Mouse (Mus musculus) forelimb bud, embryonic 11.5 days (tissue): ENCODE data around the gene Lgi1.

Source experiments
- DNase-seq: peaks from one replicate; pipeline ENCODE4 v3.0.0-alpha.2; 2012; ENCODE audit warnings: low read depth, low spot score

Lgi1 gene

DNA sequence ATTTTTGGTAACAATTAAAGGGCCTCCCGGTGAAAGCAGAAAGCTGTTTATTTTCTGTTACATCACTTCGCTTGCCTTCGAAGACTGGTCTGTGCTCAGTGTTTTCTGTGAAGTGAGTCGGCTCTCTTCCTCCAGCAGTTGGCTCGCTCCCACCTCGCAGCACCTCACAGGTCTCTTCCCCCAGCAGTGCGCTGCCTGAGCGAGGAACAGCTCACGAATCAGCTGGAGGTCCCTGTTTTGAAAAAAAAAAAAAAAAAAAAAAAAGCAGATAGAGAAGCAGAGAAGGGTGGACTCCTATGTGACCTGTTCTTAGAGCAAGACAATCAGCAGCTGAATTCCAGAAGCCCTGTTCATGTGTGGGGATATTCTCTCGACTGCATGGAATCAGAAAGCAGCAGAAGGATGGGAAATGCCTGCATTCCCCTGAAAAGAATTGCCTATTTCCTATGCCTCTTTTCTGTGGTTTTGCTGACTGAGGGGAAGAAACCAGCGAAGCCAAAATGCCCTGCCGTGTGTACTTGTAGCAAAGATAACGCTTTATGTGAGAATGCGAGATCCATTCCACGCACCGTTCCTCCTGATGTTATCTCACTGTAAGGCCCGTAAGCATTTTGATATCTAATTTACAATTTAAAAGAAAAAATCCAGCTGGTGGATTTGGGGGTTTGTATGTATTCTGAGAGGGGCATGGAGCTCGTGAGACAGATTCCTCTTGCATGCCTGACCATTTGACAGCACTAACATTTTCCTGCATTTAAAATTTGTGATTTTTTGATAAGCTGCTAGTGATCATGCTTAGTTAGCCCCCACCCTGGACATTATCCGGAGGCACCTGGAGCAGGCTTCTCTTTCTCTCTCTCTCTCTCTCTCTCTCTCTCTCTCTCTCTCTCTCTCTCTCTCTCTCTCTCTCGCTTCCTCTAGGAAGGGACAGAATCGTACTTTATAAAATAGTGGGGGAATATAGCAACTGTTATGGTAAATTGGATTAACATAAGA is at the start of gene Lgi1:
Gene Lgi1 (plus strand): TSS at position 32 of the 996 bp plus-strand sequence.
- no peak for DNase-seq

DNA sequence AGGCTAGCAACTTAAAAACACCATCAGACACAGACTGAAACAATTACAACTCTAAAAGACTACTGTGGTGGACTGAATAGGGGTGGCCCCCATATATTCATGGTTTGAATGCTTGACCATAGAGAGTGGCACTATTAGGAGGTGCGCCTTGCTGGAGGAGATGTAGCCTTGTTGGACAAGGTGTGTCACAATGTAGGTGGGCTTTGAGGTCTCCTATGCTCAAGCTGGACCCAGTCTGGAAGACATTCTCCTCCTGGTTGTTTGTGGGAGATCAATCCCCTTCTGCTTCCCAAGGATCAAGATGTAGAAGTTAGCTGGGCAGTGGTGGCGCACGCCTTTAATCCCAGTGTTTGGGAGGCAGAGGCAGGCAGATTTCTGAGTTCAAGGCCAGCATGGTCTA is 46.6 kb upstream of the Lgi1 start:
- no peak for DNase-seq

DNA sequence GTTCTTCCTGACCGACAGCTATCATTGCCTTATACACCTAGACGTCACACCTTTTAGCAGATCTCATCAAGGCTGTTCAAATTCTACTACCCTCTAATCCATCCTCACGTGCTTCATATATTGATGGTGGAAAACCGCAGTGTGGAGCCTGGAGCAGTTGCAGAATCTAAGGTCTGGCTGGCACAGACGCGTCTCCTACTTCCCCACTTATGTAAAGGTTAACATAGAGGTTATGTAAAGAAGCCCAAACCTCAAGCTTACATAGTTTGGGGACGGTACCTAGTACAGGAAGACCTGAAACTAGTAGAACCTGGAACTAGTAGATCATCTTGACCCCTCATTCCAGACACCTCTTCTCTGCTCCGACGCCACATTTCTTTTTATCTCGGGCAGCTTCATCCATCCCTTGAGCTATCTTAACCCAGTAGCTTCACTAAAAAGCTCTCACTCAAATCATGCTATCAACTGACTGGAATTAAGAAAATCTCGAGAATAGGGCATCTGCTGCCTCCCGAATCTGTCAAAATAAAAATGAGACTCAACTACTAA is 40.9 kb upstream of the Lgi1 start:
- DNase-seq, result no peak

DNA sequence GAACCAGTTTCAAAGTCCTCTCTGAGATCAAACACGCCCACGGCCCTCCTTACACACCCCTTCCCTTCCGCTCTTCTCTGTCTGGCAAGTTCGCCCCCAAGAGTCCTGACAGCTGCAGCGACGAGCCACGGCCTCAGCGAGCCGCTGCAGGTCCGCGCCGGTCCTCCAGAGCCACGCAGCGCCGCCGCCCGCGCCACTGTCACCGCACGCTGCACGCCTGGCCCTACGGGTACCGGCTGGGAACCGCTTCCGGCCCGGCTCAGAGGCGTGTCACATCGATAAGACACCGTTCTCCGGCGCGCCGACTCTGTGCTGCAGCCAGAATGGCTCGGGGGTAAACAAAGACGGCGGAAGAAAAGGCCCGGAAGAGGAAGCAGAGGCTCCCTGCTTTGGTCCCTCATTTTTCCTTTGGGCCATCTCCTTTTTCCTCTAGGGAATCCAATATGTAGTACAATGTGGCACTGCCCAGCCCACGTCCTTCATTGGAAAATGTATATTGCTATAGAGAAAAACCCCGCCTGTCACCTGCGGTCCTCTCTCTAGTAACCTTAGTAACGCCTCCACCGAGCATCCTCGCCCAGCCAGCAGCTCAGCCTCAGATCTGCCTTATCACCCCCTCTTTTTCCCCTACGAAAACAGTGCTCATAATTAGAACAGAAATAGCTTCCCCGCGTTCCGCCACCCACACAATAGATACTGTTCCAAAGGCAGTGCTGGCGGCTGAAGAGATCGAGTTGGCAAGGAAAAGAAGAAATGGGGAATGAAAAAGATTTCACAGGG is 40.2 kb upstream of the Lgi1 start, which contains the start of gene Fra10ac1:
Gene Fra10ac1 (minus strand): TSS at position 252 of the 780 bp plus-strand sequence.
- peak; percentile 92 for DNase-seq

DNA sequence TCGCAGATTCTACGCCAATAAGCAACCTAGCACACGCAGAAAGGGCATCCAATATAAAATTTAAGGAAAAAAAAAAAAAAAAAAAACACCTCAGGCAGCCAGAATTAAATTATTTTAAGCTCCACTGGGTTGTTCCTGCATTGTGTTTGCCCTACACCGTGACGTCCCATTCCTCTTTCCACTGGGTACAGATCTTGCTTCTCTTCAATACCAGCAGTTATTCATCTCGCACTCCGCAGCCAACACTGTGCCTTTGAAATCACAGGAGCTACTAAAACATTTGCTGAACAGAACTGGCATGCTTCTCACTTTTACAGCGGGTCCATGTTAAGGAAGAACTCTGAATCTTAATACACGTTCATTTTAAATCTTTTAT is 39.7 kb upstream of the Lgi1 start:
- no peak for DNase-seq

DNA sequence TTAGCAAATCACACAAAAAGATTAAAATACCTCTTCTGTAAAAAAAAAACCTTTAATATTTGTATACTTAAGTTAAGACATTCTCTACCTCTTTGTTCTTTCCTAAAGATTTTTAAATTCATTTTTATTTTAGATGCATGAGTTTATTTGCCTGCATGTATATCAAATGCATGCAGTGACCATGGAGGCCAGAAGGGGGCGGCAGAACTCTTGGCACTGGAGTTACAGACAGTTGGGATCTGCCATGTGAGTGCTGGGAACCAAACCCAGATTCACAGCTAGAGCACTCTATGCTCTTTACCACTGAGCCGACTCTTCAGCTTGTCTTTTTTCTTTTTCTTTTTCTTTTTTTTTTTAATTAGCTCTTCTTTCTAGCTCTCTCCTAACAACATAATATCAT is 35.6 kb upstream of the Lgi1 start:
- no peak for DNase-seq

DNA sequence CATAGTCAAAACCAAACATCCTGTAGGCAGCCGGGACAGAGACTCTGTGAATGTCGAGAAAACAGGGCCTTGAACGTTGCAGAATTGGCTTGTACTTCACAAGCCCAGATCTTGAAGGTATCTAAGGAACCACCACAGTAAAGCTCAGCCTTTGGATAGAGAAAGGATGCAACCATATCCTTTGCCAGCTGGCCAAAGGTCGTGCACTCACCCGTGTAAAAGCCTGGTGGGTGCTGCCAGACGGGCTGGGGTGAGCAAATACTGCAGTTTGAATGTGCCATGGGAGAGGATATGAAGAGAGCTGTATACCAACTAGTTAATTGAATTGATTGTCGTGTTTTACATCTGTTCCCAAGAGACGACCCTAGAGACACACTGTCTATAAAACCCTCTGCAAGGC is 32.2 kb upstream of the Lgi1 start:
- DNase-seq, result no peak

DNA sequence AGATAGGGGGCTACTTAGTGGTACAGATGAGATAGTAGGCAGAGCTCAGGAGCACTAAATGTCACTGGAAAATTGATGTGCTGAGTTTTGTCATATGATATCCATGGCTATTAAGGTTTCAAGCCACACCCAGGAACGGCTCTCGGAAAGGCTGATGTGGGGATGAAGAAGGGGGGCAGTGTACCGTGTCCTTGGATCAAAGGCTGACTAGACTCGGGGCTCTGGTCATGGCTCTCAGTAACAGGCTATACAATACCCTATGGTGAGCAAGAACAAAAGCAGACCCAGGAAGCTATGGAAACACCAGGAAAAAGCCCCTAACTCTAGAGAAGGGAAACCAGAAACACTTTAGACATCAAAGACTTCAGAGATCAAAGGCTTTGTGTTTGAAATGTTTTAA is 31.8 kb upstream of the Lgi1 start:
- no peak for DNase-seq

DNA sequence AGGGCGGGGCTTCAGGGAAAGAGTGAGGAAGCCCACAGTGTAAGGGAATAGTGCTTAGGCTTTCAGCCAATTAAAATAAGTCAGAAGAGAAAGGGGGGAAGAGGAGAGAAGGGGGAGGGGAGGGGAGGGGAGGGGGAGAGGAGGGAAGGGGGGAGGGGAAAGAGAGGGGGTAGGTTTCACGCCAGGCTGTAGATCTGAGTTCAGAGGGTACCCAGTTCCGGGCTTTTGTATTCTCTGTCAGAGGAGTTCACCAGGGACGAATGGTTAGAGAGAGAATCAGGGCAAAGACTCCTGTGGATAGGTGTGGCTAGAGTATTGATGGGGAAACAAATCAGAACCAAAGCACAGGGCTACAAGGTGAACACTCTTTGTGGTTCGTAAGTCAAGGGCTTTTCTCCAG is 27.8 kb upstream of the Lgi1 start:
- DNase-seq, result no peak

DNA sequence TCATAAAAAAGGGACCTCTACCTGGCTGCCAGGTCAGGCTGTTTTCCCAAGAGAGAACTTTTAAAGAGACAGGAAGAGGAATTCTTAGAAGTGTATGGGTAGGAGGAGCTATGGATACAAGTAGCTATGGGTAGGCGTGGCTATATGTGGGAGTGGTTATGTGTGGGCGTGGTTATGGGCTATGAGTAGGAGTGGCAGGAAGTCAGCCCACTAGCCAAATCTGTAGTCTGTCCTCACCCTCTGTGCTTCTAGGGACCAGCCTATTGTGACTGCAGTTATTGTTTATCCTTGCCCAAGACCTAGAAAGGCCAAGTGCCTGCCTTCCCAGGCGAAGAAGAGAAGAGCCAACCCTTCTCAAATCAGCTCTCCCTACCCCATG is 26.5 kb upstream of the Lgi1 start:
- DNase-seq, result no peak

DNA sequence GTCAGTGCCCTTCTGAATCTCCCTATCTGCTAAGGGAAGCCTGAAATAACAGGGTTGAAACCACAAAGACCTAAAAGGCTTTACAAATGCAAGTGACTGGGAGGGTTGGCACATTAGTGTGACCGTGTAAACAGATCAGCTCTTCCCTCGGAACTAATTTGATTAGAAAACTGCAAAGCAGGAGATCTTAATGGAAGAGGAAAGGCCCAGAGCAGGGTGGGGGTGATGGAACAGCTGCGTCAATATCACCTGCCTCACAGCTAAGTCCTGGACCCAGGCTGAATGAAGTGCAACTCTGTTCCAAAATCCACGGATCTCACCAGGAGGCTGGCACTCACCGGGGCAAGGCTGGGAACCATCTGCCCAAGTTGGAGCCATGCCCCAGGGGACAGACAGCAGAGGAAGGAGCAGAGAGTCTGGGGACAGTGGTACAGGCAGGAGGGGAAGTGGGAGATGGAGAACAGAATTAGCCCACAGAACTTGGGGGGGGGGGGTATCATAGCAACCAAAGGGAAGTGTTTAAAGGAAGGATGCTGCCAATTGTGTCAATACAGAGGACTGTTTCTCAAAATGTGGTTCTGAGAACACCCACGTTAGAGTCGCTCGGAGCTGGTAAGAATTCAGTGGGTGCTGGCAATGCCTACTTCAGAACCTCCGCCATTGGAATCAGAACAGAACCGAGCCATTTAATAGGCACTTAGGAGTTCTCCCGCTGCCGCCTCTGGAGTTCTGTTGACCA is 26.0 kb upstream of the Lgi1 start:
- no peak for DNase-seq

DNA sequence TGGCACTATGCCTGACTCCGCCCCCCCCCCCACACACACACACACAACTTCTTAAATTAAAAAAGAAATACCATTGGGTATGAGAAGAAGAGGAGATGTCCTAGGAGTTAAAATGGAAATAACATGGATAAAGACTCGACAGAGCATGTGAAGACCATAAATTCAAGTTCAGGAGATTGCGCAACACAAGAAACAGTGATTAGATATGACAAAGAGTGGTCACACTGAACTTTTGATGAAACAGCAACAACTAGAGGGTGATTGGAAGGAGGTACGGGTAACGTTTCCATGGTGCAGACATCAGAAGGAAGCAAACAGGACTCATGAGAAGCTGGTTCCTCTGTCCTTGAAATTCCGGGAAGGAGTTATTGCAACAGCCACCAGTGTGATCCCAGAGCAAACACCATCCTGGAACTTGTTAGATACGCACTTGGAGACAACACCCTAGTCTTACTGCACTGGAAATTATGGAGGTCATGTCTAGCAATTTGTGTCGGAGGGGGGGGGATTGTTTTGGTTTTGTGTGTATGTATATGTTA is 22.0 kb upstream of the Lgi1 start:
- no peak for DNase-seq

DNA sequence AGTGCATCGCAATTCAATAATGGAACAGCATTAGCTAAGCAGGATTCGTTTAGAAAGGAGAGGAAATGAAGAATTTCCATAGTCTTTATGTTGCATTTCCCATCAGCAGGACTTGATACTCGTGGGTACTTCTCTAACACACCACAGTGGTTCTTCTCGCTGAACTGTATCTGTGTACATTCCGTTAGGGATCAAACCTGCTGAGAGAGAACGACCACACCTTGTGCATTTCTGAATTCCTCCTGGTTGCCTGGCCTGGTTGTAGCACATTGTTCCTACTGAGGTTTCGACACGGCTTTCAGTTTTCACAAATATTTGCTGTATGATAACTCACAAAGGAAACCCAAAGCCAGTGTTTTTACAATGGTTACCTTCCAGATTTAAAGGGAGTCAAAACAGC is 19.6 kb upstream of the Lgi1 start:
- DNase-seq, result no peak

DNA sequence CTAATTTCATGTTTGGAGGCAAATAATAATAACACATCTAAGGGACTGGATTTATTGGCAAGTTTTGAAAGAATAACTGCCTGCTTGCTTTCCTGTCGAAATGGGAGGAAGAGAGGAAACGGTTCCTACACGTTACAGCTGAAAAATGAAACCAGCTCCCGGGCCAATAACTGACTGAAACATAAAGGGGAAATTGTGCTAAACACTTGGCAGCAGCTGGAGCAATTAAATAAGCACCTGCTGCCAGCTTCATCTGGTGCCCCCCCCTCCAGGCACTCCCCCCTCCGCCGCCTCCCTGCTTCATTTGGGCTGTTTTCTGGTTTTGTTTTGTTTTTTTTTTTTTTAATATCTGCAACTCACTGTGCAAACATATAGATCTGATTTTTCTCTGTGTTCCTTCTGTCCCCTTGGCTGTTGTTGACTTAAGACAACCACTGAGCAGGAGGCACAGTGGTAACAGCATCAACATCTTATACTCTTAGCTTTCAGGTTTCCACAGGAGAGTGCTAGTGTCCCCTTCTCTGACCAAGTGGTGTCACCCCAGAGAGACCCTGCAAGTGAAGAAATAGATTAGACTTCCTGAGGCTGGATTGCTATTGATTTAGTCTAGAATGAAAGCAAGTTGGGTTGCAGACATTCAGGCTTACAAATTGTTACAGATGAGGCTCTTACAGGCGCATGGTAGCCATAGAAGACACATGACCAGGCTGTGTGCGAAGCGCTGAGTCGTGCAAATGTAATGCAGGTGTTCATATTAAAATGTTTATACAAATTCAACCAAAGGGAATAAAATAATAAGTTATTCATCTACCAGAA is 18.8 kb upstream of the Lgi1 start:
- peak; percentile 41 for DNase-seq

DNA sequence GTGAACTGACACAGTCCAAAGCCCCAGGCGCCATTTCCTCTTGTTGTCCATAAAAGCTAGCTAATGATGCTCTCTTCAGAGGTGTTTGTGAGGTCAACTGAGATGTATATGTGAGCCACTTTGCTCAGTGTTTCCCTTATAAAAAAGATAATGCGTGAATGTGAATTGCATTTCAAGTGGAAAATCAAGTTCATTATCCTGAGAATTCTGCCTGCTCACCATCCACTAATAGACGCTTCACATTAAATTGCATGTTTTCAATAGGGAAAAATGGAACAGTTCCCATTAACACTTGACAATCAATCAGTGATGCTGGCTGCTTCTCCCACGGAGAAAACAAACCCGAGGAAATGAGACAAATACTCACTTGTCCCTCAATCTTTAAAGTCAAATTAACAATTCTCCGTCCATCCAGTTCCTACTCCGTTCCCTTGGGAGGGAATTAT is 18.1 kb upstream of the Lgi1 start:
- DNase-seq, result no peak

DNA sequence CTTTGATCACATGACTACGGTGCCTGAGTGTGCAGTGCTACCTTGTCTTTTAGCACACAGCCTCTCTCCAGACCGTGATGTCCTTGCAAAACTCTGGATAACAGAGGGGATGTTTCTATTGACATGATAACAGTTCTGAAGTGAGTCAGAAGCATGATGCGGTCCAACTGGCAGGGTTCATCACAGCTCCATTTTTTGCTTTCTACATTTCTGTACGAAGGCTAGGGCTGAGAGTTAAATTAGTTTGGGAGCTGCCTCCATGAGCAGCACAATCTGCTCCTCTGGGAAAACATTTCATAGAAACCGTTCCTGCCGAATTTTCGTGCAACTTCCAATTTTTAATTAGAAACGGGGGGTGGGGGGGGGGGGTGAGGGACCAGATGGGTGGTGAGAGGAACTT is 14.7 kb upstream of the Lgi1 start:
- DNase-seq, result no peak

DNA sequence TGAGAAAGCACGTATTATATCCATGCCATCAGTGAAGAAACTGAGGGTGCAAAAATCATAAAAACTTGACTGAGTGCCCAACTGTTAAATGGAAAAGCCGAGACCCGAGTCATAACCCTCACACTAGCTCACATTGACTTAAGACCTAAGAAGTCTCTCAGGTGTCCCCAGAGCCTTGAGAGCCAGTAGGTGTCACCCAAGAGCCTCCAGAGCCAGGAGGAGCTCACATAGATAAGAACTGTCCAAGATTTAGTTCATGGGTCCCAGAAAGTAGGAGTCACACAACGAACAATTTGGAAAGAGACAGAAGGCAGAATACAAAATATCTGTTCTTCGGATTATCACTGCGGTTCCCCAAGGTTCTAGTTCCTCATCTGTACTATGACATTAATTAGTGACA is 10.5 kb upstream of the Lgi1 start:
- no peak for DNase-seq

DNA sequence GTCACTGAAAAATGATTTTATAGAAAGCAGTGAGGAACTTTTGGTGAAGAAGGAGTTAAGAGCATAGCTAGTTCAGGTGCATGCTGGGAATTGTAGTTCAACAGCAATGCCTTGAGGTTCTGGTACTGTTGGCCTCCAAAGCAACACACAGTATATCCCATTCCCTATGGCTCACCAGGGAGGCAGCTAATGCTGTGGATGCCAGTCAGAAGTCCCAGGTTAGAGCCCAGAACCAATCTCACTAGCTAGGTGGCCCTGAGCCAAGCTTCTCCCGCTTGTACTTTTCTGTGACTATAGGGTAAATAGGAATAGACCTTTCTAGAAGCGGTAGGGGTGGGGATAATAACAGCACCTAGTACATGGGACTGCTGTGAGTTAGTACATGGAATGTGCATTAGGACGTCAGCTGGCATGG is 5.7 kb upstream of the Lgi1 start:
- no peak for DNase-seq

DNA sequence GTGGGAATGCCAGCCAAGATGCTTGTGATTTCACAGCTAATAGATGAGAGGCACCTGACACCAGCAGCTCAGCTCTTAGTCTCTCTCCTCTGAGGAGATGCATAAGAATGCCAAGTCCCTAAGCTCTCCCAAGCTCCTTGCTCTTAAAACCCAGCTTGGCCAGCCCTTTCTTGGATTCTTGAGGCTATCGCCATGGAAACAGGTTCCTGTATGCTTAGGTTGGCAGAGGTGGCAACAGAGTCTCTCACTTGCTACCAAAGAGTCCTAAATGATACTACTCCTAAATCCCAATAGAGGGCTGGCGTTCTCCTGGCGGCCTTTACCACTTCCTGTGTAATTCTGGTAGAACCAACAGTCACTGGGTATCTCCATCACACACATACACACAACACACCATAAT is 4.9 kb upstream of the Lgi1 start:
- DNase-seq, result no peak

DNA sequence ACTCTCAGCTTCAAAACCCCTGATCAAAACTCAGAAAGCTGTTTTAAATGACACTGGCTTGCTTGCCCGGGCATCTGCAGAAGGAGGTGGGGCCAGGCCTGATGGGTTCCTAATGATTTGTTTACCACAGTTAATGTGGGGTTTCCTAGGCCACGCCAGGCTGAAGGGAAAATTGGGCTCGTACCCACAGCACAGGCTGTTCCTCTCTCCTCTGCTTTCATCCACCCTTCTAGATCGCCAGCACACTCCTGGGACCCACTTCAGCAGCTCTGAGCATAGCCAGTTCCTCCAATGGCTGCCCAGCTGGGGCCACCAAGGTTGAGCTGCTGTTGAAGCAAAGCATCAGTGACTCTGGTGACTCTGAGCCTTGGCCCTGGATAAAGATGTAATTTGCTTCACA is 4.0 kb upstream of the Lgi1 start:
- no peak for DNase-seq

DNA sequence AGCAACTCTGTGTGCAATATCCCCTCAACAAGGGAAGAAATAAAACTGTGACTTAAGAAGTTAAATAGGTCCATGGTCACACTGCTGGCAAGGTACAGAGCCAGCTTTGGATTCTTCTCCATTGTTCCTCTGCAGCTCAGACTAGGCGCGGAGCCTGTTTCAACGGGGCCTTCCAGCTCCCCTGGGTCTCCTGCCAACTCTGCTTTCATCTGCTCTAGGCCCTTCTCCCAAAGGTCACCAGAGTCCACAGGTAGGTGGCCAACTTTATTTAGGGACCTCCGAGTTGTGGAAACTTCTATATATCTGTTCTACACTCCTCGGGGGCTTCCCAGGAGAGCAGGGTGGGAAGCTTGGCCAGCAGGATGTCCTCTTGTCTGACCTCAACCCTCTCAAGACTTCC is 3.0 kb upstream of the Lgi1 start:
- DNase-seq, result no peak
